Mouse (Mus musculus) testis, adult 2 months (tissue): Measurements from ENCODE around the gene Nsdhl.

Experiments
- CTCF ChIP-seq: fragments of 200-500 bp; IDR thresholded peaks from 2 replicates; pipeline ENCODE4 v1.5.1; 2012; ENCODE audit warnings: low read depth, mild to moderate bottlenecking, inconsistent platforms, low read length, moderate library complexity; ENCODE audit not compliant: control insufficient read depth, insufficient read depth, insufficient replicate concordance
- POLR2A ChIP-seq: fragments of 200-500 bp; IDR thresholded peaks from 2 replicates; pipeline ENCODE4 v1.6.1; 2012; ENCODE audit warnings: low read depth, mild to moderate bottlenecking, inconsistent platforms, low read length, moderate library complexity; ENCODE audit not compliant: control insufficient read depth

- TF ChIP-seq POLR2A (no peak), CTCF (no peak)
Observed at GRCm38 (mm10) chrX:72988431-72988830, 70.1 kb downstream of the Nsdhl start.
